Mouse (Mus musculus) layer of hippocampus, adult 9-10 months (tissue): ENCODE measurements around the gene Etv5.
"Not testable (repeated sequence)": the region's sequence is repeated elsewhere in the genome, so short reads cannot be mapped to it uniquely, and the experiment has no call there.

Experiments
- DNase-seq: peaks from one replicate; pipeline ENCODE4 v3.0.0; 2022; ENCODE audit warnings: low spot score

Gene Etv5

DNA sequence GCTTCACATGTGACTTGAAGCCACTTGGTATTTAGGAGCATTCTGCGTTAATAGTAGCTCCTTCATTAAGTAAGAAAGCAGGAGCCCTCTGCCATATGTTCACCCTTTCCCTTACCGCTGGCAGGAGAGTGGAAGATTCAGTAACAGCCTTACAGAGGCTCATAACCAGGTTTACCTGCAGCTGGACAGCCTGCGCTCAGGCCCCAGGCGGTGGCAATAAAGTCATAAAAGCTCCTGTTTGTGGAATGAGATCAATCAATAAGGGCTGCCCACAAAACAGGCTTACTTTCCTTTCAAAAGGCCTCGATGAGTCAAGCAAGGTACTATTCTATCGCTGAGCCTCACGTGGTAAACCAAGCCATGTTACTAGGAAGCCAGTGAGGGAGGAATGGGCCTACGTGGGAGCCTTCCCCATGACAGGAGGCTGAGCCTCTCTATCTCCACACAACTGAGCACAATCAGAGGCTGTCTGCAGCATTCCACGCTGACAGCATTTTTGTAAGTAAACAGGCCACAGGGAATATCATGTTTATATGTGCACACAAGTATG, 49.1 kb downstream of the Etv5 start:
- no peak for DNase-seq

DNA sequence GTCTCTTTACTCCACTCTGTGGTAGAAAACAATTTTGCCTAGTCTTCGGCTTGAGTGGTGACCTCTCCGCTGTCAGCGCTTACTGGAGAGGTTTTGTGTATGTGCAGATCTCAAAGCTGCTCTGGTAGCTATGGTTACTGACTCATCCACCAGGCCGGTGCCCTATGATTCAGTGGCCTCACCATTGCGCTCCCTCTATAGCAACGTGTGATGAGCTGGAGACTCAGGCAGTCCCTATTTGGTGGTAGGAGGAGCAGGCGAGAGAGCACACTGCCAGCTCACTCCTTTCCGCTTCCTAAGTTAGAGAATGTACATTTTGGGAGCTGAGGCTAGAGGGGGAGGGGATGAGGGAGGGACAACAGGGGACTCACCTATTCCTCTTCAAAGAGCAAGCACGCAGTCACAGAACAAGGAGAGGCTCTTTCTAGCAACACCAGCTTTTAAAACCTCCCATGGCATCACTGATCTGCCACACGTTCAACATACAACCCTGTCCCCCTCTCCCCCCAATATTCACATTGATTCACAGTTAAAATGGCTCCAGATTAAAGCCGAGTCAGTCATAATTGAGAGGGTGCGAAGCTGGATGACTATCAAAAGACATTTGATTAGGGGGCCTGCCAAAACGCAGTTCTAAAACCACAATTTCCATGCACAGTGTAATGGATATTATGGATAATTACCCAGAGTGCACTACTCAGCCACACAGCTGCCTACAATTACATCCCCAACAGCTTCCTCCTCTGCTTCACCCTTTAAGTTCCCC, 50.2 kb downstream of the Etv5 start:
- no peak for DNase-seq

DNA sequence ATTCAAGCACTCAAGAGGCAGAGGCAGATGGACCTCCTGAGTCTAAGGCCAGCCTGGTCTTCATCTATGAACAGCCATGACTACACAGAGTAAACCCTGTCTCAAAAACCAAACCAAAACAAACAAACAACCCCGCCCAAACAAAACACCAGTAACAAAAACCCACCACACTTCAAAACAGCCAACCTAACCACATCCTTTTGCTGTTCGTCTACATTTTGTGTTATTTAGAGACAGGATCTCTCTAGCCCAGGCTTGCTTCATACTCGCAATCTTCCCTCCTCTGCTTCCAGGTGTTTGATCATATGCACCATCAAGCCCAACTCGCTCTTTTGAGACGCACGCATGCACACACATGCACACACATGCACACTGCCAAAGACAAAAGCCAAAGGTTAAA, 51.8 kb downstream of the Etv5 start:
- DNase-seq: no peak

DNA sequence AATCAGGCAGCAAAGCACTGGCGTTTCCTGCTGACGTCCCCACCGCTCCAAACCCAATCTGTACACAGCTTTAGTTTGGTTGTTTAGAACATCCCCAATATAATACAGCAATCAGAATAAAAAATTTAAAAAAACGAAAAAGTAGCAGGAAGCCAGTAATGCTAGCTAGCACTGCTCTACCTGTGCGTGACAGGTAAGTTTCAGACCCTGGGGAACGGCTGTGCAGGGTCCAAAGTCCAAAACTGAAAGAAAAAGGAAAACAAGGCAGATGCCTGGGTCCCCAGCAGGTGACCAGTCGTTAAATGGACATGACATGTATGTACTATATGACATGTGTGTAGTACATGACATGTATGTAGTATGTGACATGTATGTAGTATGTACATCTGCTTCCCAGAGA, 57.5 kb downstream of the Etv5 start:
- not testable (repeated sequence) for DNase-seq

DNA sequence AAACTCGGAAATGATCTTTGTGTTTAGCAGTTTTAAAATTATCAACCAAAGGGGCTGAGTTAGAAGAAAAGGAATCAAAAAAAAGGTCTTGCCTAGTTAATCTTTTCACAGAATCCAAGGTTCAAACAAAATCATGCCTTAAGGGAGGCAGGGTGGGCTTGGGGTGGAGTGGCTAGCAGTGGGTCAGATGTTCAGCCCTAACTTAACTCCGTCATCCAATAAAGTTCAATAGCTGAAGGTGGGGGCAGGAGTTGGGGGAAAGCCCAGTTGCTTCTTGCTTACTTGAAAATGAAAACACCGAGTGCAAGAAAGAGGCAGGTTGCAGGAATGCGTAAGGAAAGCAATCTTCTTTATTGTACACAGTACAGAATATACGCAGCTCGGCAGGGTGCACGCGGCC, 58.5 kb downstream of the Etv5 start:
- DNase-seq: no peak

DNA sequence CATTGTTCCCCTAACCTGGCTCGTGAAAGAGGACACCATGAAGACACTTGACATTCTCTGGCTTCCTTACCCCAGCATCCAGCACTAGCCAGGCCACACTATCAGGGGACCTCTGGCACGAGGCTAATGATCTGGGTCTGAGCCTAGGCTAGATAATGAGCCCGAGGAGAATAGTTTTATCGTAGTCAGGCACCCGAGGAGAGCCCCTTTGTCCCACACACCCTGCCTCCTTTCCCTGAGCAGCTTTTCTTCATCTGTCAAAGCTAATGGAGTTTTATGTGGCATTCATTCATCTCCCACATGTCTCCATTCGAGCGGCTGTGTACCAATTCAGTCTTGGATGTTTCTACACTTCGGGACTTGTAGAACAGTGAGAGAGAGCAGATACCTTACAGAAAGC, 59.5 kb downstream of the Etv5 start:
- DNase-seq: no peak

DNA sequence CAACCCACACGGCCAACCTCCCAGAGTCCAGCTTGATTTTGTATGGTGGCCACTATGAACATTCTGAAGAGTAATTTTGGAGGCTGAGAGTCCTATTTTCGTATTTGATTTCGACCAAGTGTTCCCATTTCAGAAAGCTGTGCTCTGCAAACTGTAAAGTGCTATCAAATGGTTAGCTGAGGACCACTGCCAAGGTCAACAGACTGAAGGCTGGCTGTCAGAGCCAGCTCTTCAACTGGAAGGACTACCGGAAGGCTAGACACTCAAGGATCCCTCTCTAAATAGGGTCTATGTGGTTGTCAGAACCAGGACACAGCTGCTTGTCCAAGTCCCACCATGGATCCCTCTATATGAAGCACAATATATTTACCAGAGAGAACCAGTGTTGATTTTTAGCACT, 60.2 kb downstream of the Etv5 start:
- no peak for DNase-seq

DNA sequence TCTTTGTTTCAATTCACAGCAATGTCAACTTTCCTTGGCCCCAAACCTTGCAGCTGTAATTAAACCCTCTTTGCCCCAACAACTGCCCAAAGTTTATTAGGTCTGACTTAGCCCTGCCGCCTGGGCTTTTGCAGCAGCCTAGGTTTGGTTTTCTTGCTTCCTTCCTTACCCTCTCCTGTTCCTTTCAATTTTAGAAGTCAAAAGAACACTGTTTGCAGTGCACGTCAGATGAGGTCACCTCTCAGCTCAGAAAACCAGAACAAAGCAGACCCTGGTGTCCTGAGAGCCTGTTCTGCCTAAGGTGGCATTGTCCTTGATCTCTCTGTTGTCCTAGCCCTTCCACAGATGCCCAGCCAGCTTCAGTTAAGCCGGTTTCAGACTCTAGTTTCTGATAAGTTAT, 61.8 kb downstream of the Etv5 start:
- no peak for DNase-seq

DNA sequence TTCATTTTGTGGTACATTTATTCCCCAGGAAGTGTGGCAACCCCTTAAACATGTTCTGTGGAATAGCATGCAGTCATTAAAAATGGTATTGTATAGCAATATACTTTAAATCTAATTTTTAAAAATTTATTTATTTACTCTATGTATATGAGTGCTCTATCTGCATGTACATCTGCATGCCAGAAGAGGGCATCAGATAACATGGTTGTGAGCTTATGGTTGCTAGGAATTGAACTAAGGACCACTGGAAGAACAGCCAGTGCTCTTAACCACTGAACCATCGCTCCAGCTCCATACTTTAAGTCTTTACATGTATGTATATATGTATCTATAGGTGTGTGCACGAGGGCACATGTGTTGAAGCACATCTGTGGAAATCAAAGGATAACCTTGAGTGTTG, 64.6 kb downstream of the Etv5 start:
- no peak for DNase-seq

DNA sequence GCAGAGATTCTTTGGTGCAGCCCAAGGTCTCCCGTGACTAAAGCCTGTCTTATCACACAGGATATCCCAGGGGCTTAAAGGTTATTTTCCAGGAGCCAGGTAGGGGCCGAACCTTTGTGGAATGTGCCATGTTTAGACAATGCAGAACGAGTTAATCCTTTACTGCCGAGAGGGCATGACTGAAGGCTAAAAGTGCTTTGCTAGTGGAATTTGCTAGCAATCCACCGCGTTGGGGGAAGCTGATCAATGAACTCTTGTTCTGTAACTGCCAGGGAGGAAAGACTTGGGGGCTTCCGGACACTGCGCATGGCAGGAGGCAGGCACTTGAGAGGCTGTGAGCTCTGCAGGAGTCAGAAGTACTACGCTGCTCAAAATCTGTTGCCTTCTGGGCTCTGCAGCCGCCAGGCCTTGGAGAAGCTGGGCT, 66.8 kb downstream of the Etv5 start:
- DNase-seq: no peak

DNA sequence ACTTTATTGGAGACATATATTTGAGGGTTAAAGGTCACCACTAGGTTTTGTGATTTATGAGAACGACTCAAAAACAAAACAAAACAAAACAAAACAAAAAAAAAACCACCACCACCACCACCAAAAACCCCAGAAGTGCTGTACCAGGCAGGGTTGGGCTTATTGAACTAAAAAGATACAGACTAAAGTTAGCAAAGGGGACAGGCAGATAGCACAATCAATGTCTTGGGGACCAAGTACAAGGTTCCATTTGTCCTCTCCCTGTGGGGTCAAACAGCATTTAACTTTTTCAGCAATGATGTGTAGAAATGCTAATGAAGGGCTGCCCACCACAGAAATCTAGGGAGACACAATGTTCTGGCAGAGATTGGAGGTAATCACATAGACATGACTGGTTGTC, 67.3 kb downstream of the Etv5 start:
- DNase-seq: no peak

DNA sequence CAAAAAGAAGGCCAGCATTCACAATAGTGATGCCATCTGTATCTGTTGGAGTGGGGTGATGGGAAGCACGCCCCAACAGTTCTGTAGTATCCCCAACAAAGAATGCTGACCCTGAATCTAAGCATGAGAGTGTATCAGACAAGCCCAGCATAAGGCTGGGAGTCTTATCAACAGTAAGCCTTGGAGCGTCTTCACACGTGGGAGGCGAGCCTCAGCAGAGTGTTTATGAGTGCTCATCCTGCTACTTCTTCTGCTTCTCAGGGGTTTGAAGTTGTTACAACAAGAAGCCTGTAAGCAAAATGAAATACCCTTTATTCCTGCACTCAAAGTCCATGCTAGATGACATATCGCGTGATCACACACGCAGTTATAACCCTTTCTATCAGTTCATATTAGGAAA, 72.4 kb downstream of the Etv5 start:
- no peak for DNase-seq

DNA sequence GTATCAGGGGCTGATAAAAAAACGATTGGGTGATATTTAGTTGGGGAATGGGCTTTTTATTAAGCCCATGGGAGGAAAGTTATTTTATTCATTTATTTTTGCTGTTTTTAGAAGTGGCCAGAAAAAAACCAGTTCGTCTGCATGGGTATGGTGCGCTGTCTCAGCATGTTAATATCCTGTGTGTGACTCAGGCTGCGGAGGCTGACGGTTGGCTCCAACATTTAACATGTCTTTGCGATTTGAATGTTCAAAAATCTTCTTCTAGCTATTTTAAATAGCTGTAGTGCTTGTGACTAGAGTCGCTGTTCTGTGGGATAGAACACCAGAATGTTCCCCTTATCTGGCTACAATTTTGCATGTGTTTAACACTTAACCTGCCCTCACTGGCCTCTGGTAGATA, 73.5 kb downstream of the Etv5 start:
- no peak for DNase-seq

DNA sequence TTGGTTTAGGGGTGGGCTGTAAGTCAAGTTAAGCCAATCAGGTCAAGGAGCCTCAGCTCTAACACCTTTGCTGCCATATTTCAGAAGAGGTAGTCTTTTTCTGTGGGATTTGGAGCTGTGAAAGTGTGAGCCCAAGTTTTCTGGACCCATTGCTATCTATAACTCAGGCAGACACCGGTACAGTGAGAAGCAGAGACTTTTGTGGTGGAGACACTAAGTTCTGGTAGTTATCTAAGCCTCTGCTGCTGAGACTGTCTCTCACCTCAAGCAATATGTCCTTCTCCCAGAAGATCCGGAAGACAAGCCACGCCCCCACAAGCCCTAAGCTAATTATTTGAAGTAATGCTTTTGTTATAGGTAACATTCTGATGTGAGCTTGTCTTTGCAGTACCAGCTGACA, 73.9 kb downstream of the Etv5 start:
- no peak for DNase-seq

DNA sequence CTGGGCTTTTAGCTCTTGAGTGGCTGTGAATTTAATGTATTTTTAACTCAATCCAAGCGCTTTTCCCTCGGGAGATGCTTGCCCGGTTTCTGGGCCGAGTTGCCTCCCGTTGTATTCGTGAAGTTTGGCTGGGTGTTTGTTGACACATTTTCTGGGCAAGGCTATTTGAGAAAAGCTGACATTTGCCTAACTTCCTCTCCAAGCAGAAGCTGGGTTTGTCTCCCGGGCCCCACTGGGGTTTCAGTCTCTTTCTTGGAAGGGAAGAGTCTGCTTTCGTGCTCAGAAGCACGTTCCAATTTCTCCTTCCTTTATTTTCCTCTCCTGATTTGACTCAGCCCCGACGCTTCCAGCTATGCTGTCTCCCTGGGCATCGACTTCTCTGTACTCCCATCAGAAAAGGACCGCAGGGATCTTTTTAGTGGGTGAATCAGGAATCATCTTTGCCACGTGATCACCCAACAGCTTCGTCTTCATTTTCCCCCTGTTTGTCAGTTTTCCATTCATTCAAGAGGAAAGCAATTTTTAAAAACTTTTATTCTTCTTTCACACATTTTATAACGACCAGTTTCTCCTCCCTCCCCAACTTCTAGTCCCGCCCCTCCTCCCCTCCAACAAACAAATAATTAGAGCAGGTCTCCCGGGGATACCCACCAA, 80.7 kb downstream of the Etv5 start:
- no peak for DNase-seq

DNA sequence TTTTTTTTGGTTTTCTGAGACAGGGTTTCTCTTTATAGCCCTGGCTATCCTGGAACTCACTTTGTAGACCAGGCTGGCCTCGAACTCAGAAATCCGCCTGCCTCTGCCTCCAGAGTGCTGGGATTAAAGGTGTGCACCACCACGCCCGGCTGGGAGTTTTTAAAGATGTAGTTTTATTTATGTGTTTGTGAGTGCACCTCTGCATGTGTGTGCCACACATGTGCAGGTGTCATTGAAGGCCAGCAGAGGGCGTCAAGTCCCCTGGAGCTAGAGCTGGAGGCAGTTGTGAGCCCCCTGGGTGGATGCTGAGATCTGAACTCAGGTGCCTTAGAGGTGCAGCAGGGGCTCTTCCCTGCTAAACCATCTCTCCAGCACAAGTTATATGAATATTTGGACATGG, 85.3 kb downstream of the Etv5 start:
- DNase-seq: not testable (repeated sequence)

DNA sequence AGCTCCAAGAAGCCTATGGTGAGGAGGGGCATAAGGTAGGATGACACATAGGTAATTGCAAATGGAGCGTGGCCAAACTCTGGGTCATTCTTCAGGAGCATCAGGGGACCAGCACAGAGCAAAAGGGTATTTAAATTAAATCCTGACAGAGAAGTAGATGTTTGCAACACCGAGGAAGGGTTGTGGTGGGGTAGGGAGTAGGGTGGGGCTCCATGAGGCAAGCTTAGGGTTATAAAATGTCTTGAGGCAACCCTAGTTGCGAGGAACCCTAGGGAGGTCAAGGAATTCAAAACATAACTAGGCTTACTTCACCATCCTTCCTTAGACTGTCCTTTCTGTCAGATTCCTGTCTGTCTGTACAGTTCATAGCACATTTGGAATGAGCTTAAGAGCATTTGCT, 85.9 kb downstream of the Etv5 start:
- DNase-seq: no peak

DNA sequence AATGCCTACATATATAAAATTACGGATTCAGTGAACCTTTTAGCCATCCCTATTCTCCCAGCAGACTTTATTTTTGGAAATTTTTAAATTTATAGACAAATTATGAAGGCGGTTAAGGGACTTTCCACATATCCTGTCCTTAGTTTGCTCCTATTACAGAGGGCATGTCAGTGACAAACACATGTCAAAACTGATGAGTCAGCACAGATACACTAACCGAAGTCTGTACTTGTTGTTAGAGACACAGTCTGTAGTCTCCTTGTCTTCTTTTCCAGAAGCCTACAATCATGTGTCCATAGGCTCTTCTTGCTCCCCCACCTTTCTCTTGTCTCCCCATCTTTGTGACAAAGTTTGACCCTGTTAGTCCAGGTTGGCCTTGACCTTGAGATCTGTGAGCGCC, 88.3 kb downstream of the Etv5 start:
- no peak for DNase-seq

DNA sequence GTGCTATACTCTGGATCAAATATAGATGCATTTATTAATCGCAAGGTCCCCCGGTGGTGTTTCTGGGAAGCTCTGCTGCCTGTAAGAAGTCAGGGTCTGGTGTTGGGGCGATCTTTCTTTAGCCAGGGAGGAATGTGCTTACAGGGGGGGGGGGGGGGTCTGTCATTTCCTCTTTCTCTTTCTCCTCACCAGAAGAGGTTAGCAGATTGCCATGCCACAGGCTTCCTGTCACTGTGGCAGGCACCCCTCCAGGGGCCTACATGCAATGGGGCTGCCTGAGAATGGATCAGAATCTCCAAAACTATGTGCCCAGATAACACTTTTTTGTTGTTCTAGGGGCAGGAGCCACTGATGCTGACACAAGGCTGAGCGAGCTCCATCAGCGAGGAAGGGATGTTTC, 89.7 kb downstream of the Etv5 start:
- no peak for DNase-seq

DNA sequence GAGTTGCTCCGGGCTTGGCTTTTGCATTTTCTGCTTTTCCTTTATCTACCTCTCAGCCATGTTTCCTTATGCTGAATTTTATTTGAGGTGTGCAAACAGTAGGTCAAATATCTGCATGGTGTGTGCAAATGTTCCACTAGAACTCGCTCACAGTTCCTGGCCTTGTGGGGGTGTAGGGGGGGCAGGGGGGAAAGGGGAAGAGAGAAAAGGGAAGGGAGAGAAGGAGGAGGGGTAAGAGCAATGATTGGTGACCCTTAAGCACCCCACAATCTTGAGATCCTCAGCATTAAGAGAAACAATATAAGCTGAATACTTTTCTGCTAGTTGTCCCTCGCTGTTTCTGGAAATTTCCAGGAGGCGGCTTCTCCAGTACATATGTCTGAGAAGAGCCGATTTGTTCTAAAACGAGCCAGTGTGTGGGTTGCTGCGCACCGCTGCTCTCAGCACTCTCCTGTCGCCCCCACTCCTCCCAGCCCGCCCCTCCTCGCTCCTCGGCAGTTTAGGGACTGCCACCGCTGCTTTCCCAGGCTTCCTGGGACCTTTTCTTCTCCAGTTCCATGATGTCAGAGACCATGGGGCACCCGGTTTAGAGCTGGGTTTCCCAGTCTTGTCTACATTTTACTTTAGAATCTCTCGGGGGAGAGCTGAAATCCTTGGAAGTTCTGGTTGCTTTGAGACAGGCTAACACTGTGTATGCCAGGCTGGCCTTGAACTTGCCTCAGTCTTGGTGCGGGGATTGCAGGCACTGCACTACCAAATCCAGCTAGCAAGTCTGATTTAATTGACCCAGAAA, 90.8 kb downstream of the Etv5 start:
- DNase-seq: no peak

DNA sequence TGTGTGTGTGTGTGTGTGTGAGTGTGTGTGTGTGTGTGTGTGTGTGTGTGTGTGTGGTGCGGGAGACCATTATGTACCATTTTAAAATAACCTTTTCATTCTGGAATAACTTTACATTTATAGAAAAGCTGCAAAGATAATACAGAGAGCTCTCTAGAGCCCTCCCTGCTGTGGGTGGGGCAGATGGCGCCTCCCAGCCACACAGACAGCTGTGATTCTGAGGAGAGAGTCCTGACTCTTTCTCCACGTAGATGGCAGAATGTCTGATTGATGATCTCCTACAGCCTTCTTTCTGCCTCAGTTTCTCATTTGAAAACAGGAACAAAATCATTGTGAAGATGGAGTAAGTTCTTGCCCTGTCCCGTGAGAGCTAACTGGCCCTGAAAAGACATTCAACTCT, 91.5 kb downstream of the Etv5 start:
- no peak for DNase-seq

DNA sequence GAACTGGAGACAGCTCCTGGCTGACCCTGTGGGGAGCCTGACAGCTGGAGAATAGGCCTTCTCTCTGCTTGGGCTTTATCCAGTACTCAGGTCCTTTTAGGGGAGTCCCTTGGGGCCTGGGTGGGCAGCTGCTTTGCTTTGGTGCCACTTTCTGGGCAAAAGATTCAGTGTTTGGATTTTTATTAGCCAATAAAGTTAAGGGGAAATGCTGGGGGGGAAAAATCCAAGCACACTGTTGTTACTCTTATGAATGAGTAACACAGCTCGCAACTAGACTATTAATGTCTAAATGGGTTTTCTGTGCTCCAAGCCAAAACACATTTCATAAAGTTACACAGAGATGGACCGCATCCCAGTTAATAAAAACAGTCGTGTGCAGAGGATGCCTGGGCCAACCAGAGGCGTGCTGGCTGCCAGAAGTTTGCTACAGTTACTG, 98.3 kb downstream of the Etv5 start:
- DNase-seq: no peak

DNA sequence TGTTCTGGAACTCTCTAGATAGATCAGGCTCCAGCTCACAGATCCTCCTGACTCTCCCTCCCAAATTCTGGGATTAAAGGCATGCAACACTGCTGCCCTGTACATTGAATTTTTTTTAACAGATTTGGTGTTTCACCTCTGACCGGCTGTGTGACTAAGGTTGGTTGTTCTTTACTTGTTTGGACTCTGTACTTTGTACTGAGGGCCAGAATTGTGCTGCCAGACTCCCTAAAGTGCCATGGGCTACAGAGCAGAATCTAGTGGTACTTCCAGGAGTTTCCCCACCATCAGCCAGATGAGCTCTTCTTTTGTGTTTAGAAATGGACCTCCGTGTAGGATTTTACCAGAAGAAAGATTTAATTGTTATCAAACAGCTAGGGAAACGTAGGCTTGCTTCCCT, 103.7 kb downstream of the Etv5 start:
- DNase-seq: no peak
